Mouse (Mus musculus) kidney, embryonic 14.5 days (tissue): ENCODE results near the gene Ube4b. TPM values are rescaled to one million over a fixed set of nuclear protein-coding genes. Genes with fewer than 3 reads are reported as not detected.

Experiments used
- ATAC-seq: fragments of 200-750 bp; cut with Nextera tagmentation; 2 replicates; pipeline ENCODE4 v1.8.0; 2017; ENCODE audit warnings: moderate number of reproducible peaks, mild to moderate bottlenecking, moderate TSS enrichment, moderate library complexity; ENCODE audit not compliant: low FRiP score, low TSS enrichment
- H3K27ac ChIP-seq: fragments of 300-500 bp; sonication (generic); 2 replicates; pipeline ENCODE4 v1.5.1; 2014; ENCODE audit warnings: low read depth, mild to moderate bottlenecking, low read length, moderate library complexity, mixed read lengths
- H3K27me3 ChIP-seq: fragments of 300-500 bp; sonication (generic); 2 replicates; pipeline ENCODE4 v1.6.1; 2014; ENCODE audit warnings: mild to moderate bottlenecking, low read length; ENCODE audit not compliant: control insufficient read depth, insufficient read depth
- H3K36me3 ChIP-seq: fragments of 300-500 bp; sonication (generic); 2 replicates; pipeline ENCODE4 v1.6.1; 2014; ENCODE audit warnings: low read length, mixed read lengths; ENCODE audit not compliant: control insufficient read depth, insufficient read depth
- H3K4me1 ChIP-seq: fragments of 300-500 bp; sonication (generic); 2 replicates; pipeline ENCODE4 v1.6.1; 2014; ENCODE audit warnings: low read length, mixed read lengths; ENCODE audit not compliant: control insufficient read depth, insufficient read depth
- H3K4me2 ChIP-seq: fragments of 300-500 bp; sonication (generic); replicated peaks from 2 replicates; pipeline ENCODE4 v1.6.1; 2014; ENCODE audit warnings: low read depth, mild to moderate bottlenecking, low read length
- H3K4me3 ChIP-seq: fragments of 300-500 bp; sonication (generic); 2 replicates; pipeline ENCODE4 v1.5.1; 2014; ENCODE audit warnings: mild to moderate bottlenecking, low read length
- H3K9ac ChIP-seq: fragments of 300-500 bp; sonication (generic); 2 replicates; pipeline ENCODE4 v1.6.1; 2014; ENCODE audit warnings: low read depth, mild to moderate bottlenecking, low read length, moderate library complexity
- H3K9me3 ChIP-seq: fragments of 300-500 bp; sonication (generic); 2 replicates; pipeline ENCODE4 v1.6.1; 2016; ENCODE audit warnings: low read length; ENCODE audit not compliant: control insufficient read depth
- WGBS: fragments of 180-500 bp; shearing (Covaris S2); extraction: QIAGEN DNeasy Blood & Tissue Kit; methylation state at CpG from one replicate; pipeline ENCODE4 v1.1.7; 2014; 5-methylcytosine and 5-hydroxymethylcytosine counted together
- polyA plus RNA-seq: library from polyadenylated mRNA; unstranded; fragments of >200 nt; fragmentation: Nextera tagmentation; extraction: Ambion mirVana; gene quantifications from 2 replicates; pipeline ENCODE4 v1.2.1, GENCODE M21; 2014

Gene Ube4b
- polyA plus RNA-seq, 1 experiment from 2014 or later, result 44.9 TPM

DNA sequence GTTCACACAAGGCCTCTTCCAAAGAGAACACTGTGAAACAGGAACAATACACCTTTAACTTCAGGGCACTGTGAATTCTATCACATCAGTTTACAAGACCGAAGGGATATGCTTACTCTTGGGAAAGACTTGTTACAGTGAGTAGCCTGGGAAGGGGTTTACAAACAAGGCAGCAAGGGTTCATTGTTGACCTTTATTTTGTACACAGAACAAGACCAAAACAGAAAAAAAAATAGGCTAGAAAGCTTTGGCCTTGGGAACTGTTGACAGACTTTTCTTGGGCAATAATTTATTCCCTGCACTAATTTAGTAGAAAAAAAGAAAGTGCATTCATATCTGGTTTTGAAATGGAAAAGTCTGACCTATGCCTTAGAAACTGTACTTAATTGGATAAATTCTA lies 122.1 kb downstream of the Ube4b start:
- Histone ChIP-seq H3K9me3 (no peaks in the 10 kb centered on the region), H3K36me3 (no peaks in the 10 kb centered on the region), H3K27ac (no peak overlapping the region), H3K4me3 (no peak overlapping the region), H3K4me2 (no peak overlapping the region), H3K27me3 (no peaks in the 10 kb centered on the region), H3K9ac (no peak overlapping the region), H3K4me1 (peaks cover 20% of the 10 kb centered on the region; the same call in 1 of the 2 replicates)
- no peak for ATAC-seq
- WGBS, result 82% methylated on average over 1 of the region's 1 CpGs

DNA sequence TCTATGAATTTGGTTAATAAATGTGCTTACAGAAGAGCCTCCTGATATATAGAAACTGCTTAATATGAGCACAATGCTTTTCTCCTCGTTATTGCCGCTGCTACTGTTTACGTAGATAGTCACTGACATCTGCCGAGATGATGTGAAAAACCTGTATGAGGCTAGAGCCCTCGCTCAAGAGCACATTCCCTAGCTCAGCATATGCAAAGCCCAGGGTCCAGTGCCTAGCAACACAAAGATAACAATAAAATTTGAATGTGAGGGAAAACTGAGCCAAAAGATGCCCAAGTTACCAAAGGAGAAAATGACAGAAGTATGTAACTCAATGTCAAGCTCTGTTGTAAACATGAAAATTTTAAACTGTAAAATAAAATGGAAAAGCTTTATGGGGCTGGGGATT lies 123.0 kb downstream of the Ube4b start:
- no peaks in the 10 kb centered on the region for H3K27me3 ChIP-seq
- H3K4me2 ChIP-seq, result no peak overlapping the region
- H3K4me1 ChIP-seq, result peaks cover 20% of the 10 kb centered on the region; the same call in 1 of the 2 replicates
- 72% methylated on average over 5 of the region's 5 CpGs for WGBS
- ATAC-seq, result no peak
- H3K9ac ChIP-seq, result no peak overlapping the region
- no peaks in the 10 kb centered on the region for H3K36me3 ChIP-seq
- no peaks in the 10 kb centered on the region for H3K9me3 ChIP-seq
- no peak overlapping the region for H3K4me3 ChIP-seq
- no peak overlapping the region for H3K27ac ChIP-seq

DNA sequence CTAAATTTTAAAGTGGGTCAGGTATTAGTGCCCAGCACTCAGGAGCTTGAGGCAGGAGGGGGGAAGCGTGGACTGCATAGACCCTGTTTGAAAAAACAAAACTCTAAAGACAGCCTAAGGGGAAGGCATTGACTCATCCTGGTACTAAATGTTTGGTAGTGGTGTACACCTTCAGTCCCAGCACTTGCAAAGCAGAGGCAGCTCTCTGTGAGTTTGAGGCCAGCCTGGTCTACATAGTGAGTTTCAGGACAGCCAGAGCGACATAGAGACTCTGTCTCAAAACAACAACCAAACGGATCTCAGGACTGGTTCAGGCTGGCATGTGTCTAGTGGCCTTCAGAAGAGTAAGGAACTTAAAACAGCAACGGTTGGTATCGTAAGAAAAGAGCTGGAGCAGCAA lies 123.8 kb downstream of the Ube4b start:
- Histone ChIP-seq H3K9ac (no peak overlapping the region), H3K36me3 (no peaks in the 10 kb centered on the region), H3K4me2 (no peak overlapping the region), H3K27ac (no peak overlapping the region), H3K4me3 (no peak overlapping the region), H3K27me3 (no peaks in the 10 kb centered on the region), H3K9me3 (no peaks in the 10 kb centered on the region), H3K4me1 (peaks cover 20% of the 10 kb centered on the region; the same call in 1 of the 2 replicates)
- ATAC-seq, result no peak
- 69% methylated on average over 5 of the region's 5 CpGs for WGBS

DNA sequence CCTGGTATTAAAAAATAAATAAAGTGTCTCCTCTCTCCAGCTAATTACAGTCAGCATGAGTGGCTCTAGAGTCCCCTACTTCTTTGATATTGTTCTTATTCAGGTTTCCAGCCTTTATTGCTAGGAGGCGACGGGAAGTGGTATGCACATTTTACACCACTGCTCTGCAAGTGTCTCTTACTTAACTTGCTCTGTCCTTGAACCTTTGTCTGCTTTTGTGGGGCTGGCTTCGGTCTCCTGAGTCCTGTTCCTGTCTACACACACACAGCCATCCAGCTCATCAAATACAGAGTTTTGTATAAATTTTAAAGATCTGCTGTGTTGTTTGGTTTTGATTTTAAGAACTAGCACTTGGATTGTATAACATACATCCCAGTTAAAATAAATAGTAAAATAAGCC lies 124.4 kb downstream of the Ube4b start:
- Histone ChIP-seq H3K4me3 (no peak overlapping the region), H3K27ac (no peak overlapping the region), H3K9ac (no peak overlapping the region), H3K27me3 (no peaks in the 10 kb centered on the region), H3K36me3 (no peaks in the 10 kb centered on the region), H3K9me3 (no peaks in the 10 kb centered on the region), H3K4me1 (peaks cover 20% of the 10 kb centered on the region; the same call in 1 of the 2 replicates), H3K4me2 (no peak overlapping the region)
- ATAC-seq, result no peak
- 74% methylated on average over 3 of the region's 3 CpGs for WGBS

DNA sequence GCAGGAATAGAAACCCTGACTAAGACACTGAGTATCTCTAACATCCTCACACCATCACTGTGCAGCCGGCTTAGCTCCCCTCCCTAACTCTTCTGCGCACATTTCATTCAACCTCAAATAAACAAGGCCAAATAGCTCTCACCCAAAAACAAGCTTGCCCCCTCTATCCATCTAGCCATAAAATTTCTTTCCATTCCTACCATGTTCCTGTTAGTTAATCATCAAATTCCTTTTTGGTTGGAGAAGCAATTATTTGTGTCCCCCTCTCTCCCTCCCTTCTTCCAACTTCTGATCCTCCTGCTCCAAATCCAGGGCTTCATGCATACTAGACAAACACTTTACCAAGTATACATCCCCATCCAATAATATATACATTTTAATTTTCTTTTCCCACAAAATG lies 130.0 kb downstream of the Ube4b start:
- Histone ChIP-seq H3K27me3 (no peaks in the 10 kb centered on the region), H3K4me3 (no peak overlapping the region), H3K9ac (no peak overlapping the region), H3K4me1 (peaks cover under 1% of the 10 kb centered on the region; the same call in 1 of the 2 replicates), H3K4me2 (no peak overlapping the region), H3K27ac (no peak overlapping the region), H3K9me3 (no peaks in the 10 kb centered on the region), H3K36me3 (no peaks in the 10 kb centered on the region)
- no peak for ATAC-seq
- 85% methylated on average over 2 of the region's 2 CpGs for WGBS

DNA sequence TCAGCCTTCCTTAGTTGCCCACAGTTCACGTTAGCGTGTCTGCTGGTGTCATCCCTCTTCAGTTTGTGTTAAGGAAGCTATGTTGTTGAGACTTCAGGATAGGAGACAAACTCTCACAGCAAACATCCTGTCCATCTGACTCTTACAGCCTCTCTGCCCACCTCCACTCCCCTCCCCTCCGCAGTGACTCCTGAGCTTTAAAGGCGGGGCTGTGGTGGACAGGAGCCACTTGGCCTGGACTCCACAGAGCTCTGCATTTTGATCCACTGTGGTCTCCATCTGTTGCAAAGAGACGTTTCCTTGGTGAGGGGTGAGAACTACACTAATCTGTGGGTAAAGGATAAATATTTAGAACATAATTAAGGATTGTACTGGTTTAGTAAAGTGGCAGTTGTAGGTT lies 133.6 kb downstream of the Ube4b start:
- Histone ChIP-seq H3K27me3 (no peaks in the 10 kb centered on the region), H3K9me3 (no peaks in the 10 kb centered on the region), H3K9ac (no peak overlapping the region), H3K4me1 (no peaks in the 10 kb centered on the region; the same call in 1 of the 2 replicates), H3K36me3 (peaks cover 20% of the 10 kb centered on the region), H3K4me3 (no peak overlapping the region), H3K27ac (no peak overlapping the region), H3K4me2 (no peak overlapping the region)
- no peak for ATAC-seq
- WGBS, result 53% methylated on average over 5 of the region's 5 CpGs

DNA sequence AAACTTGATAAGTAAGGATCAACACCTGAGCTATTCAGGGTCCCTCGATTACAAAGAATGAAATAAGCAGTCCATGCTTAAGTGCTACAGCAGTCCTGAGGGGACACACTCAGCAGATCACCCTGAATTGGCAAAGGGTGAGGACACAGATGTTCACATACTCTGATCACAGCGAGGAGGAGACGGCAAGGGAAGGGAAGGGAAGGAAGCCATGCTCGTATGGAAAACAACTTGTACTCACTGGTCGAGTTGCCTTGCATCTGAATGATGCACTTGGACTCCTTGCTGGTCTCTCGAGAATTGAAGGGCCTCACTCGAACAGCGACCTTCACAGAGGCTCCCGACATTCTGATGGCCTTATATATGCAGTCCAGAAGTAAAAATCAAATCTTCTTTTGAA lies 135.5 kb downstream of the Ube4b start:
- H3K4me3 ChIP-seq, result no peak overlapping the region
- no peak overlapping the region for H3K4me2 ChIP-seq
- WGBS, result 81% methylated on average over 9 of the region's 9 CpGs
- H3K9me3 ChIP-seq, result no peaks in the 10 kb centered on the region
- H3K9ac ChIP-seq, result no peak overlapping the region
- no peak for ATAC-seq
- no peaks in the 10 kb centered on the region; the same call in 1 of the 2 replicates for H3K4me1 ChIP-seq
- H3K27ac ChIP-seq, result no peak overlapping the region
- no peaks in the 10 kb centered on the region for H3K27me3 ChIP-seq
- peaks cover 20% of the 10 kb centered on the region for H3K36me3 ChIP-seq

DNA sequence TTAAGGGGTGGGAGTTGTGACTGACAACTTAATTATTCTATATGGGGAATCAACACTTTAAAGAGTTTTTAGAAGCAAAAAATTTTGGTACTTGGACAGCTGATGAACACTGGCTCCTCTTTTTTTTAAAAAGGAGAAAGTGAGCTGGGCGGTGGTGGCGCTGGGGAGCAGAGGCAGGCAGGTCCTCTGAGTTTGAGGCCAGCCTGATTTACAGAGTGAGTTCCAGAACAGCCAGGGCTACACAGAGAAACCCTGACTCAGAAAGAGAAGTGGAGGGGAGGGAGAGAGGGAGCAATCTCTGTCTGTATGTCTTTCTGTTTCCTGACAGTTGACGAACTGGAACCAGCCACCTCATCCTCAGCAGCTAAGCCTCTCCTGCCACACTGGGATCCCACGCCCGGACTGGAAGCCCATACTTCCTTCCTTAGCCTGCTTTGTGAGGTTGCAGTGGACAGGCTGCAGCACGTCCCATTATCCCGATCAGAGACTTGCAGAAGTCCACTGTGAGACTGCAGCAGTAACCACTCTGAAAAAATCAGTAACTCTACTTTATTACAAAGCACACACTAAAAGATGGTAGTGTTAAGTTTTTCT lies 136.3 kb downstream of the Ube4b start:
- H3K9ac ChIP-seq, result no peak overlapping the region
- no peak overlapping the region for H3K27ac ChIP-seq
- H3K4me1 ChIP-seq, result no peaks in the 10 kb centered on the region; the same call in 1 of the 2 replicates
- peaks cover 20% of the 10 kb centered on the region for H3K36me3 ChIP-seq
- H3K27me3 ChIP-seq, result no peaks in the 10 kb centered on the region
- H3K4me2 ChIP-seq, result no peak overlapping the region
- 83% methylated on average over 7 of the region's 7 CpGs for WGBS
- ATAC-seq, result no peak
- no peak overlapping the region for H3K4me3 ChIP-seq
- H3K9me3 ChIP-seq, result no peaks in the 10 kb centered on the region

DNA sequence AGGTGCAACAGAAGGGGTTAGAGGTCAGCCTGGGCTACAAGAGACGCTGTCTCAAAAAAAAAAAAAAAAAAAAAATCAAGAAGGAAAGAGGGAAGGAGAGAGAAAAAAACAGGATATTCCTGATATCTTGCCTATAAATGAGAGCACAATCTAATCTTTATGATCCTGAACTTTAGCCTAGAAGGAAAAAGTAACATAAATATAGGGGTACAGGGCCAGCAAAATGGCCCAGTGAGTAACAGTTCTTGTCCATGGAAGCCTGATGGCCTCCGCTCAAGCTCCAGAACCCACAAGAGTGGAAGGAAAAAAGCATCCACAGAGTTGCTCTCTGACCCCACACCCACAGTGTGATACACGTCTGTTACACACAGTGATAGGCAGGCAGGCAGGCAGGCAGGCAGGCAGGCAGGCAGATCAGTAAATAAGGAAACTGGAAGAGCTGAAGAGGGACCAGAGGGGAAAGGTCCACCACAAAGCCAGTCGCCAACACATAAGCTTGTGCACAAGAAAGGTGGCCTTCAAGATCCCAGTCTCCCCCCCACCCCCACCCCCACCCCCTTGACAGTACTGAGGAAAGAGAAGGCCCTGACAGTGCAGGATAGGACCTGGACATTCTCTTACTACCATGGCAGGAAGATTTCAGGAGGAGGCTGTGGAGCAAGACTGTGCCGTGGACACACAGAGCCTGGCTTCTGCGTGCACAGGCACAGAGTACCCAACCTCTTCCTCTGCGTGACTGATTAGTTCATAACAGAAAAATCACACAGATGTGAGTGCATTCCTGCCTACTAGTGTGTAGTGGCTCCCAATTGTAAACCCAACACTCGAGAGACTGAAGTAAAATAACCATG lies 140.0 kb downstream of the Ube4b start:
- Histone ChIP-seq H3K36me3 (peaks cover 20% of the 10 kb centered on the region), H3K4me3 (no peak overlapping the region), H3K27ac (no peak overlapping the region), H3K4me1 (no peaks in the 10 kb centered on the region), H3K4me2 (no peak overlapping the region), H3K27me3 (no peaks in the 10 kb centered on the region), H3K9ac (no peak overlapping the region), H3K9me3 (no peaks in the 10 kb centered on the region)
- 79% methylated on average over 8 of the region's 8 CpGs for WGBS
- ATAC-seq, result no peak
